Mouse (Mus musculus): ENCODE data around the gene Fhad1.

DNA sequence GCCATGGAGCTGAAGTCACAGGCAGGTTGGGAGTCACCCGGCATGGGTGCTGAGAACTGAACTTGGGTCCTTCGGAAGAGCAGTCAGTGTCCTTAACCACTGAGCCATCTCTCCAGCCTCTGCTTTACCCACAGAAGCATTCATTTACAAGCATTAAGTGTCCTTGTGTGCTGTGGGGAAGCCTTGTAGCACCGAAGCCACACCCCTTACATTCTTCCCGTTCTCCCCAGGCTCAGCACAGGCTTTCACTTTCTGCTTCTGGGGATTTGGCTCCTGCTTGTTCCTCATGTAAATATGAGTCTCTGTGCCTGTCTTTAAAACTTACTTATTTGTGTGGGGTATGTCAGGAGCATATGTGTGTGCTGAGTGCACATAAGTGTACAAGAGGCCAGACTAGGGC lies 8.3 kb upstream of the Fhad1 start:
- TF ChIP-seq POLR2AphosphoS2 (IDR thresholded peaks at IDR 0.05; ENCODE audit: low read depth, low read length) (no peak), CTCF (conservative IDR thresholded peaks at IDR 0.05 in 1 of 2, IDR thresholded peaks at IDR 0.05 in 1 of 2; ENCODE audit: low read depth in 2 of 2, low read length in 2 of 2) (no peak), MAFK (IDR thresholded peaks at IDR 0.05; ENCODE audit: insufficient replicate concordance, low read length) (no peak), MXI1 (IDR thresholded peaks at IDR 0.05; ENCODE audit: low read depth, low read length) (no peak), CHD2 (IDR thresholded peaks at IDR 0.05; ENCODE audit: low read length) (no peak), HCFC1 (IDR thresholded peaks at IDR 0.05; ENCODE audit: low read depth, low read length) (no peak), EP300 (IDR thresholded peaks at IDR 0.05; ENCODE audit: low read length) (no peak), TBP (conservative IDR thresholded peaks at IDR 0.05; ENCODE audit: low read depth, low read length) (no peak)
